Mouse (Mus musculus) heart, adult 11 months (tissue): ENCODE data around the gene Nmbr.

Experiments
- DNase-seq: peaks from one replicate; pipeline ENCODE4 v3.0.0; 2022

Gene Nmbr

DNA sequence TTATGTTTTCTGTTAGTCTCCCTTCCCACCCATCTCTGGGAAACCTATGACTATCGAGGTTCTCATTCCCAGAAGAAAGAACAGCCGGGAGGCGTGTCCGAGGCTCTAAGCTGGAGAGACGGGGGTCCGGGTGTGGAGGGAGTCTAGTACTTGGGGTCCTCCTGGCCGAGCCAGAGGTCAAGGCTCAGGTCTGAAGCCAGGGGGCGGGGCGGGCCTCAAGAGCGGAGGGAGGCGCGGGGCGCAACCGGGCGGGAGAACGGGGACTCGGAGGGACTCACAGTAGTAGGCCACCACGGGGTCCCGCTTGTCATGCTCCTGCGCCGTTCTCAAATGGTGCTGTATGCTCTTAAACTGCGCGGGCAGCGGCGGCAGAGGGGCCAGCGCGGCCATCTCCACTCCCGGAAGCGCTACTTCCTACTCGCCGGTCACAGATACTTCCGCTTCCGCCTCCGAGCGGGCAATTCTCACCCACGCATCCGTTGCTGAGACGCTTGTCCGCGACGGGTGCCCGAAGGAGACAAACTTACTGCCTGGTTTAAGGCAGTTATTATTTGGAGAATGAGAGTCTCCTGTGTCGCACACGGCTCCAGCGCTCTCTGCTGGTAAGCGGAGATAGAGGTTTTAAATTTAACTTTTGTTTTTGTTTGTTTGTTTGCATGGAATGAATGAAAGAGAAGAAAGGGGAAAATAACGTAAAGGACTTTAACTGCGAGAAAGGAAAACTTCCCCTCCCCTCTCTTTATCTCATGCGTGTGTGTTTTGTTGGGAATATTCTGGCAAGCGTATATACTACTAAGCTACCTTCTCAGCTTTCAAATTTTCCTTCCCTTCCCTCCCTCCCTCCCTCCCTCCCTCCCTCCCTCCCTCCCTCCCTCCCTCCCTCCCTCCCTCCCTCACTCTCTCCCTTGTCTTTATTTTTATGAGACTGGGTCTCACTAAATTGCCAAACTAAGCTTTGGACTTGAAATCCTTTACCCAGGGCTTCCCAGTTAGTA lies at the start of gene Nmbr, which contains the start of gene Vta1:
Gene Nmbr, plus strand, starts transcription at position 520 of the 995 bp plus-strand sequence.
Gene Vta1, minus strand, starts transcription at position 489 of the 995 bp plus-strand sequence.
- DNase-seq, result peak; percentile 100

DNA sequence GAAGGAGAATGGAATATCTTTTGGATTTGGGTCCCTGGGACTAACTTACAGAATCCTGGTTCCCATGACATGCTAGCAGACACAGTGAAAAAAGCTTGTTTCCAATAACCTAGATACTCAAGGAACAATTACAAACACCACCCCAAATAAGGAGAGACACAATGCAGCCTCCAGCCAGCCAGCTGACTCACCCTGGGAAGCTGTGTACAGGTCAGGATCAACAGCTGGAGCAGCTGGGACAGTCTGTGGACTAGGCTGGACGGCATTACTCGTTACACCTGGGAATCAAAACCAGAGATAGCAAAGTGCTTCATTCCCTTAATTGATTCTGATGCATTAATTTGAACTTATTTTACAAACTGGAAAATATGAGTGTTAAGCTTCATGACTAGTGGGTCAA lies 44.5 kb upstream of the Nmbr start:
- peak; percentile 93 for DNase-seq

GRCm38 (mm10) chr10:14666147-14666546 lies 39.2 kb upstream of the Nmbr start:
- no peak for DNase-seq

GRCm38 (mm10) chr10:14685663-14686062 lies 19.7 kb upstream of the Nmbr start:
- DNase-seq, result no peak

GRCm38 (mm10) chr10:14688785-14689442 lies 16.5 kb upstream of the Nmbr start:
- DNase-seq, result no peak

- no peak for DNase-seq
These were observed 15.0 kb upstream of the Nmbr start for GRCm38 (mm10) chr10:14690349-14690748.

- DNase-seq, result no peak
These were observed 2.2 kb upstream of the Nmbr start for GRCm38 (mm10) chr10:14703239-14703638.

- DNase-seq, result no peak
These were observed 1.5 kb upstream of the Nmbr start for GRCm38 (mm10) chr10:14703830-14704420.

- DNase-seq, result no peak
These were observed 12.7 kb downstream of the Nmbr start, which contains the start of gene Gje1 for GRCm38 (mm10) chr10:14718114-14718513. Gje1 (minus strand) TSS chr10:14718214.

GRCm38 (mm10) chr10:14725671-14726070 lies 20.3 kb downstream of the Nmbr start:
- DNase-seq, result no peak

DNA sequence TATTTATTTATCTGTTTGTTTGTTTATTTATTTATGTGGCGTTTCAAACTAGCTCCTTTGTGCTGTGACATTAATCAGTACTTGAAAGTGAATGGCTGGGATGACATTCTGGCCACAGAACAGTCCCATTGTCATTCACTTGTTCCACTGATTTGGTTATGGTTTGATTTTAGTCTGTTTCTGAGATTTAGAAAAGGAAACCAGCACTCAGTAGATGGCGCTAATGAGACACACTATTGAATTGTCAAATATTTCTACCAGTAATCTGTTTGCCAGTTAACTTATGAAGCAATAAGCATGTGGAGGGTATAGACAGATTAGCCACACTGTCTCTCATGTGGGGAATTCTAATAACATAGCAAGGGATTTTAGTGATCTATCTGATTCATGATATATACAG lies 28.9 kb downstream of the Nmbr start:
- DNase-seq, result no peak

- peak; percentile 72 for DNase-seq
These were observed 54.5 kb downstream of the Nmbr start for GRCm38 (mm10) chr10:14759665-14760558.

DNA sequence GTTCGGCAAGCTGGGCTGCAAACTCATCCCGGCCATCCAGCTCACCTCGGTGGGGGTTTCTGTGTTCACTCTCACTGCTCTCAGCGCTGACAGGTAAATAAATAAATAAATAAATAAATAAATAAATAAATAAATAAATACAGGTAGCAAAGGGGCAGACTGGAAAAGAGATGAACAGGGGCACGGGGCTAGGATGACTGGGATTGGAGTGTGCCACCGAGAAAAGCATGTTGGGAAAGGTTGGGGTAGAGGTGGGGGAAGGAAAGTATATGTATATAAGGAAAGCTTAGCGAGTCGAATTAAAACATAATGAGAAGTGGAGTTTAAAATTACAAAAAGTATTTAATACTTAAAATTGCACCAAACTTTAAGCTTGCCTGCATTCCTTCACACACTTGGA lies 55.2 kb downstream of the Nmbr start:
- no peak for DNase-seq

DNA sequence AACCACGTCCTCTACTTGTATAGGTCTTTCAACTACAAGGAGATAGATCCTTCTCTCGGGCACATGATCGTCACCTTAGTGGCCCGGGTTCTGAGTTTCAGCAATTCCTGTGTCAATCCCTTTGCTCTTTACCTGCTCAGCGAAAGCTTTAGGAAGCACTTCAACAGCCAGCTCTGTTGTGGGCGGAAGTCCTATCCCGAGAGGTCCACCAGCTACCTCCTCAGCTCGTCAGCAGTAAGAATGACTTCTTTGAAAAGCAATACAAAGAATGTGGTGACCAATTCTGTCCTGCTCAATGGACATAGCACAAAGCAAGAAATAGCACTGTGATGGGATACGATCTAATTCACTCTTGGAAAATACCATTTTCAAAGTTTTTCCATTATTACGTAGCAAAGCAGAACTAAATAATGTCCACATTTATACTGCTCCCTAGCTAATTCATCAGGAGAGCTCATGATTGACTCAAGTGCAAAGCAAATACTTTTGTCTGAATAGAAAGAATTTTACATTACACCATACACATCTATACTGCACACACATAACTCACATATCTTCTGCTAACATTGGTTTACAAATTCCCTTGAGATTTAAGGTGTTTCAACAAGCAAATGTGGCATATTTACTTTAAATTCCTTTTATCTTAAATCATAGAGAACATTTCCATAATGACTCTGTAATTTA lies 65.0 kb downstream of the Nmbr start:
- DNase-seq, result no peak

- no peak for DNase-seq
These were observed 69.1 kb downstream of the Nmbr start for GRCm38 (mm10) chr10:14774499-14774898.

DNA sequence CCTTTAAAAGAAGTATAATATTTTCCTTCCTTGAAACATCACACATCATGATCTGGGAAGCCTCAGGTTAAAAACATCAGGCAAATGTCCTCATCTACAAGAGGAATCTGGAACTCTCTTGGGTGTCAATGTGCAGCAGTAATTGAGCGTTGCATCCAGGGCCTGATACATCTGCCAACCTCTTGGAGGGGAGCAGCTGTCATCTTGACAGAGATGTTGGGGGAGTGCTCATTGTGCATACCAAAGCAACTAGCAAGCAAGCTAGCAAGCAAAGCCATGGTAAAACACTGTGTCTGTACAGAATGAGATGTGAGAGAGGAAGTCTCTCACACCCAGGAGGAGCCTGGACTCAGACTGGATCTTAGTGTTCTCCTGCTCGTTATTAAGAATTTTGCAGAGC lies 84.6 kb downstream of the Nmbr start:
- no peak for DNase-seq

DNA sequence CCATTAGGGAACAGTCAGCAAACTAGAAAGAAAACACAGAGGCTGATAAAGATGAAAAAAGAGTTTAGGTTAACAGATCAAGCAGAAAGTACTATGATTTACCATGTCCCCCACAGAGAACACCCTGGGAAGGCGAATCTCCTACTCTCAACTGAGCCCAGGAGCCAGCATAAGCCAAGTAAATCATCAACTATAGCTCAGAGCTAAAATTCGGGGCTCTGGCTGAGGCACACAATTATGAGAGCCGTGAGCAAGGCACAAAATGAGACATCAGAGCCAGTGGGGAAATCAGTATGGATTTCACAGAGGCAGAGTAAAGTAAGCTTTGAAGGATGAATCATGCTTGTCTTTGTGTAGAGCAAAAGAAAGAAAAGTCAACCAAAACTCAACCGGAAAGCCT lies 111.6 kb downstream of the Nmbr start:
- no peak for DNase-seq
